Mouse (Mus musculus) urinary bladder, postnatal 0 days (tissue): ENCODE measurements around the gene Cdk5. TPM values are rescaled to one million over a fixed set of nuclear protein-coding genes. Genes with fewer than 3 reads are reported as not detected.

ENCODE experiments used
- polyA plus RNA-seq: library from polyadenylated mRNA; unstranded; fragments of >200 nt; fragmentation: Nextera tagmentation; extraction: Ambion mirVana; gene quantifications from 2 replicates; pipeline ENCODE4 v1.2.1, GENCODE M21; 2015

The Cdk5 gene
- 28.3 and 30.0 TPM in 2 replicates for polyA plus RNA-seq

GRCm38 (mm10) chr5:24423129-24424003 is at the start of gene Cdk5, which contains the start of gene Slc4a2:
Gene Cdk5 (minus strand): TSS chr5:24423530.
Gene Slc4a2 (plus strand): TSS chr5:24423837.

GRCm38 (mm10) chr5:24452030-24452690 is 28.8 kb upstream of the Cdk5 start, which contains the start of gene Agap3:
Gene Agap3 (plus strand): TSS chr5:24452177.

GRCm38 (mm10) chr5:24447624-24448298 is 24.4 kb upstream of the Cdk5 start, which contains the start of gene Tmub1:
Gene Tmub1 (minus strand): TSS chr5:24447854.

DNA sequence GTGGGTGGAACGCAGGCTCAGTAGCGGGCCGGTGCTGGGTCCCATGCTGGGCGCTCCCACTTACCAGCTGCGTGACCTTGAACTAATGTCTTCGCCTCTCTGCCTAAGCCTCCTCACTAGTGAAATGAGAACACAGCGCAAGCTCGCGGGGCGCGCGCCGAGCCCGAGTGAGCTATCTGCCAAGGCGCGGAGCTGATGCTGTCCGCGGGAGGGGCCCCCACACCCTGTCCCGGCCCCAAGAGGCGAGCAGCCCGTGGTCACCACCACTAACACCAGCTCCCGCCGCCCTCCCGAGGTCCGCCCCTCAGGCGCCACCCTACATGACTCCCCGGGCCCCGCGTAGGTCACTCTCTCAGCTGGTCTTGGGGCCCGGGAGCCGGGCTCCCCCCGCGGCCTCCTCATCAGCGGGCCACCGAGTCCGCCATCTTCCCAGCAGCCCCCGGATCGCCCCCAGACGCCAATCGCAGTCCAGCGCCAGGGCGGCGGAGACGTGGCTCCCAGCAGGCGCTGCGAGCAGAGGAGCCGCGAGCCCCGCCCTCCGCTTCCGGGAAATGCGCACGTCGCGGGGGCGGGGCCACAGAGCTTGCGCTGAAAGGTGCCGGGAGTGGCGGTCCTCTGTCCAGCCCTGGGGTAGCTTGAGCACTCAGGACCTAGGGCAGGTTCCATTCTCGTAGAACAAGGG is 21.6 kb upstream of the Cdk5 start, which contains the start of gene Fastk:
Gene Fastk (minus strand): TSS at position 542 of the 682 bp plus-strand sequence.

GRCm38 (mm10) chr5:24413042-24413693 is 10.2 kb downstream of the Cdk5 start, which contains the start of gene Asic3:
Gene Asic3 (plus strand): TSS chr5:24413392.

GRCm38 (mm10) chr5:24393392-24393997 is 29.8 kb downstream of the Cdk5 start, which contains the start of gene Abcb8:
Gene Abcb8 (plus strand): TSS chr5:24393663.

DNA sequence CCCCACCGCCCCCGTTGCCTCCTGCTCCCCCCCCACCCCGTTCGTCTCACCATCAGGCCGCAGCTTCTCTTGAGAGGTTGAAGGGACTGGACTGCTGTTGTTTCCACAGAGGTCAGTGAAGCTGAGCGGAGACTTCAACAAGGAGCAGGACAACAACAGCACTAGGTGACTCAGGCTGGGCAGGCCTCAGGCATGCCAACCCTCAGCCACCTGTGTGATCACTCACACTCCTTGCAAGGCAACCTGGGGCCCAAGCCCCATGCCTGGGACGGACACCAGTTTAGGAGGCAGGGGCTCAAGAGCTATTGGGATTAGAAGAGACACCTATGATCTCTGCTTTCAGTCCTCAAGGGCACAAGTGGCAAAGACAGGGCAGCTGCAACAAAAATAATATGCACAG is 31.5 kb downstream of the Cdk5 start, which contains the start of gene Atg9b:
Gene Atg9b (minus strand): TSS at position 280 of the 400 bp plus-strand sequence.

Other genes with a start within 250 kb of the Cdk5 start
- gene Kcnh2, start 71.9 kb downstream of the Cdk5 start, polyA plus RNA-seq = 4.7 and 7.1 TPM in 2 replicates
- gene Nos3, start 58.7 kb downstream of the Cdk5 start, polyA plus RNA-seq = 2.3 and 2.8 TPM in 2 replicates
- gene Atg9b, start 31.4 kb downstream of the Cdk5 start, polyA plus RNA-seq = 1.0 and 1.3 TPM in 2 replicates
- gene Abcb8, start 29.9 kb downstream of the Cdk5 start, polyA plus RNA-seq = 18.7 and 21.8 TPM in 2 replicates
- 0.13 TPM in 1 of 2 replicates, not detected in the other for gene Asic3, start 10.1 kb downstream of the Cdk5 start, polyA plus RNA-seq
- gene Slc4a2, start 307 bp upstream of the Cdk5 start, polyA plus RNA-seq = 32.6 and 35.5 TPM in 2 replicates
- 83.8 and 89.2 TPM in 2 replicates for gene Fastk, start 21.8 kb upstream of the Cdk5 start, polyA plus RNA-seq
- gene Tmub1, start 24.3 kb upstream of the Cdk5 start, polyA plus RNA-seq = 12.5 and 14.3 TPM in 2 replicates
- 20.8 and 25.5 TPM in 2 replicates for gene Agap3, start 28.6 kb upstream of the Cdk5 start, polyA plus RNA-seq
- 0.07 TPM in 1 of 2 replicates, not detected in the other for gene Gbx1, start 103.7 kb upstream of the Cdk5 start, polyA plus RNA-seq
- 0.13 and 0.15 TPM in 2 replicates for gene Asb10, start 117.4 kb upstream of the Cdk5 start, polyA plus RNA-seq
- gene 4931409K22Rik, start 133.3 kb upstream of the Cdk5 start, polyA plus RNA-seq = not detected in 2 replicates
- 48.3 and 51.4 TPM in 2 replicates for gene Abcf2, start 153.9 kb upstream of the Cdk5 start, polyA plus RNA-seq
- 22.6 and 22.9 TPM in 2 replicates for gene Chpf2, start 163.2 kb upstream of the Cdk5 start, polyA plus RNA-seq
- gene Smarcd3, start 200.9 kb upstream of the Cdk5 start, polyA plus RNA-seq = 30.0 and 39.1 TPM in 2 replicates